Mouse (Mus musculus) c-Kit-positive CD71-positive TER-119-negative erythroid progenitor cells, embryonic 14.5 days (primary cell): ENCODE data around the gene Cox8a.

ENCODE experiments used
- DNase-seq: peaks from one replicate; pipeline ENCODE4 v3.0.0-alpha.2; 2013; ENCODE audit warnings: low read depth

Cox8a gene

GRCm38 (mm10) chr19:7217162-7217925, at the start of gene Cox8a:
TSS of gene Cox8a (minus strand) at chr19:7217616.
- peak; percentile 98 for DNase-seq

GRCm38 (mm10) chr19:7266421-7266831, 49.0 kb upstream of the Cox8a start:
- no peak for DNase-seq

DNA sequence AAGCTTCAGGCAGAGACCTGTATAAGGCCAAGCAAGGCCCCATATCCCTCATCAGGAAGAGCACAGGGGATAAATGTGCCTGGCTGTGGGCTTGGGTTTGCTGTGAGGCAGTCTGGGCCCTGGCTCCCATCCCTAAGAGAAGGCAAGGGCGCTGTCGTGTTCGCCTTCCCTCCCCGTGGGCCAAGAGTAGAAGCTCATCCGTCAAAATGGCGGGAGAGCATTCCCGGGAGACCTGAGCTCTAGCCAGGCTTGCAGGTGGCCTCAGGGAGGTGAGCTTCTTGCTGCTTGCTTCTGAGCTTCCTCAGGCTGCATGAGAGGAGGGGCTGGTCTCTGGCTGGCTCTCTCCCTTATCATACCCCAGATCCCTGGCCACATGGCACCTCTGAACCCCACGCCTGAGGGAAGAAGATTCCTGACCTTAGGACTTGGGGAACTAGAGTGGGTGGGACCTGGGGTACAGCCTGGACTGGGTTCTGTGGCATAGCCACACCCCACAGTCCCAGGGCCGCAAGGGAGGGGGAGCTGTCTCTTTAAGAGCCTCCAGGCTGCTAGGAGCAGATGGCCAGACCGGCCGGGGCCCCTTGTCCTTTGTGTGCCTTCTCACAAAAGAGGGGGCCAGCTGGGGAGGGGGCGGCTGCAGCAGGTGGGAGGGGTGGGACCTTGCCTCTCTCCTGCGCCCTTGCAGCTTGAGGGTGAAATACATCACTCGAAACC, 48.2 kb upstream of the Cox8a start:
- DNase-seq, result no peak

GRCm38 (mm10) chr19:7264766-7265331, 47.4 kb upstream of the Cox8a start:
- no peak for DNase-seq

- DNase-seq, result peak; percentile 76
Measured at GRCm38 (mm10) chr19:7264088-7264765, 46.8 kb upstream of the Cox8a start.

DNA sequence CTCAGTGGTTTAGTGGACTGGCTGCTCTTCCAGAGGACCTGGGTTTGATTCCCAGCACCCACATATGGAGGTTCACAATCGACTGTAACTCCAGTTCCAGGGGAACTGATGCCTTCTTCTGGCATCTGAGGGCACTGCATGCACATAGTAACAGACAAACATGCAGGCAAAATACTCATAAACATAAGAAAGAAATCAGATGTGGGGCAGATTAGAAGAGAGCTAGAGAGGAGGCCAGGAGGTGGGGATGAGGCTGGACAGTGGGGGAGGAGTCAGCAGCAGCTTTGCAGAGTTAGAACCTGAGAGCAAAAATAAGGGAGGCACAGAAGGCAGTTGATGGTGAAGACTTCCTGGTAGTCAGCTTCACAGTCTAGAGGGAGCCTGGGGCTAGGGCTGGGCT, 45.2 kb upstream of the Cox8a start:
- DNase-seq, result no peak

DNA sequence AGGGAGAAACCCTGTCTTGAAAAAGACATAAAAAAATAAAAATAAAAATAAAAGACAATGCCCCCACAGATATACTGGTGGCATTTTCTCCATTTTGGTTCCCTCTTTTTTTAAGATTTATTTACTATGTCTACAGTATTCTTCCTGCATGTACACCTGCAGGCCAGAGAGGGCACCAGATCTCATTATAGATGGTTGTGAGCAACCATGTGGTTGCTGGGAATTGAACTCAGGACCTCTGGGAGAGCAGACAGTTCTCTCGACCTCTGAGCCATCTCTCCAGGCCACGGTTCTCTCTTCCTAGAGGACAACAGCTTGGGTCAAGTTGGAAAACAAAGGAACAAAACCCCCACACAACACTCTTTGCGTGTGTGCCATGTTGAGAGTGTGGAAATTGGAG, 44.5 kb upstream of the Cox8a start:
- no peak for DNase-seq

- DNase-seq, result no peak
Measured at GRCm38 (mm10) chr19:7261476-7261875, 44.1 kb upstream of the Cox8a start.

DNA sequence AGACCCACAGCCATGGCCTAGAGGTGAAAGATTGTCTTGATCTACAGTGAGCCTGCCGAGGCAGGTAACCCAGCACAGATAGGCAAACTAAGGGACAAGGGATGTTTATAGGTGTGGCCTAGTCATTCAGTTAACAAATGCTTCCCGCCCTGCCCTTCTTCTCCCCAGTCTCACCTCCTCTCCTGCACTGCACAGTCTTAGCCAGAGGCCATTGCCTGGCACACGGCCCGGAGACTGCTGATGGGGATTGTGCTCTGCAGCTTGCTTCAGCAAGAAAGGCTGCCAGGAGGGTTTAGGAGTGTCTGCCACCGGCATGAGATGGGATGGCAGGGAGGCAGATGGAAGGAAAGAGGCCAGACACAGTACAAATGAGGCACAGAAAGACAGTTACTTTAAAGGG, 40.5 kb upstream of the Cox8a start:
- DNase-seq, result no peak

- DNase-seq, result no peak
Measured at GRCm38 (mm10) chr19:7246021-7246420, 28.6 kb upstream of the Cox8a start.

DNA sequence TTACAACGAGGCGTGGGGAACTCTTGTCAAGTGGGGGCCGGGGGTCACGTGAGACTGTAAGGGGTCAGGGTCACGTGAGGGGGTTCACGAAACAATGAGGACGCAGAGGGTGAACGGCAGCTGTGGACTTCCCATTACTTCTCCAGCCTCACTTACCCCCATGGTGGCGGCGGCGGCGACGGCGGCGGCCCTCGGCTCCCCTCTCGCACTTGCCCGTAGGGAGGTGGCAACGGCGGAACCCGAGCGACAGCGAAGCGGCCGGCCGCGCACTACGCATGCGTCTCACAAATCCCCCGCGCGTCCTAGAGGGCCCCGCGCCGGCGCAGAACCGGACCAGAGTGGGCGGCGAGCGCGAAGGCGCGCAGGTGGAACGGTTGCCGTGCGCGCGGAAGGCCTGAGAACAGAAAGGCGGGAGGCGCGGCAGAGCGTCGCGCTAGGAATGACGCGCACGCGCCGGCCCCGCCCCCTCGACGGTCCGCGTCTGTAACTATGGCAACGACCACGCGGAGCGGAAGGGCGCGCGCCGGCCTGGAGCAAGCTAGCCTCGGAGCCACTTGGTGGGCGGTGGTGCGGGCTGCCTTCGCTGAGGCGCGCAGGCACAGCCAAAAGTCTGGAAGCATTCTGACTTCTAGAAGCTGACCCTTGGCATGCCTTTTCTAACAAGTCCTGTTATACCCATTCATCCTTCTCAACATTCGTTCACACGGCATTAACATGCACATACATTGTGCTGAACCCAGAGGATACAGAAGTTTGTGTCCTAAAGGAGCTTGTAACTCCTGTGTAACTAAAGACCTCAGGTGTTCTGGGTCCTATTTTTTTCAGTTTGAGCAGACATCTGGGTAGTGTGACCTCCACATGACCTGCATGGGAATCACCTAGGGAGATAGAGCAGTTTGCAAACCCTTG, 23.6 kb upstream of the Cox8a start, which contains the start of gene Naa40:
TSS of gene Naa40 (minus strand) at position 402 of the 909 bp plus-strand sequence.
- peak; percentile 88 for DNase-seq

DNA sequence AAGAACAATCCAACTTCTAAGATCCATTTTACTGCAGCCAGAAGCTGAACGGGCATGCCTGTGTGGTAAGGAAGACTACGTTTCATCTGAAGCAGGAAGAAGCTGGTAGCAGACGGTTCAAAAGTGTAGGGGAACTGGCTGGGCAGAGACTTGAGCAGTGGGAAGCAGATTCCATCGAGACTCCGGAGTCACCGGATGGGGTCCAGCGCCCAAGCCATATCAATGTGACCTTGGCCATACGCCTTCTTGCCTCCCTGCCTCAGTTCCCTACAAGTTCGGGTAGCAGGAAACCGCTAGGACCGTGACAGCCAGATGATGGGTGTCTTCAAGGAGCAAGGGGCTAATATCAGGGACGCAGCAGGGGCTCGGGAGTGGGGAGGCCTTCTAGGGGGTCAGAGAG, 22.9 kb upstream of the Cox8a start:
- DNase-seq, result no peak

DNA sequence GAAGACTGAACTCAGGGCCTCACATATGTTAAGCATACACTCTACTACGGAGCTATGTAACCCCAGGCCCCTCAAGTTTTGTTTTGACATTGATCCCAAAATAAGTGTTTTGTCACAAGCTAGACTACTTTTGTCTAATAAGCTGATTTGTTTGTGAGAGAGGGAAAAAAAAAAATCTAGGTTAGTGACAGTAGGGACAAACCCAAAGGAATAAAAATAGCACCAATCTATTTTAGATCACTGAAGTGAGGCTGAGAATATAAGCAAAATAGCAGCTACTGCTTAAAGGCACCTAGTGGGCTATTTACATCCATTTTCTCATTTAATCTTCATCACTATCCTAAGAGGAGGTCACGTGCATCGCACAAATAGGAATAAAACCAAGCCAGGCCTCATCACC, 22.2 kb upstream of the Cox8a start:
- DNase-seq, result no peak

DNA sequence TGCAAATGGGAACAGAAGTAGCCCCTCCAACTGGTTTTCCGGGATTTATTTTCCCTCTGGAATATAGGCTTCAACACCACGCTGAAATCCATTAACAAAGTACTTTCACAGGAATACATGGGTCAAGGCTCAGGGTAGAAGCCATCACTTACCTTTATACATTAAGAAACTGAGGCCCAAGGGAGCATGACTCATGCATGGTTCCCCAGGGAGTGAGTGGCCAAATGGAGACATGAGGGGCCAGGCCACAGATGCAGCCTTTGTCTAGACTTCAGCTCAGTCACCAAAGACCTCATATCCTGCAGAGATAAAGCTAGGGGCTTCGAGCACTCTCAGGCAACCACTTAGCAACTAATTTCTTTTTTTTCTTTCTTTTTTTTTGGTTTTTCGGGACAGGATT, 19.3 kb upstream of the Cox8a start:
- DNase-seq, result no peak

DNA sequence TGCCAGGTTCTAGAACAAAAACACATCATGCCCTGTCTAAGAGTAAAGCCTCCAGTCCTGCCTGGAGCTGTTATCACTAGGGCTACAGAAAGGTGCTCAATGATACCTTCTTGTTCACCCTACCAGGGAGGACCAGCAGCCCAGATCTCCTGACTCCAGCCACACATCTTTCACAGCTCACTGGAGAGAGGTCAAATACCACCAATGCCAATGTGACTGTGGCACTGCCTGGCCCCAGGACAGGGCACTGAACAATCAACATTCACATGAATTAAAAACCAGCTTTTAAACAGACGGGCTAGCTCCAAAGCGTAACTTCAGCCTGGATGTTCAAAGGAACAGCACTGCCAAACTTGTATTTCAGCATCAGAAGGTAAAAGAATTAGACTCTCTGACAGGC, 18.6 kb upstream of the Cox8a start:
- DNase-seq, result no peak

DNA sequence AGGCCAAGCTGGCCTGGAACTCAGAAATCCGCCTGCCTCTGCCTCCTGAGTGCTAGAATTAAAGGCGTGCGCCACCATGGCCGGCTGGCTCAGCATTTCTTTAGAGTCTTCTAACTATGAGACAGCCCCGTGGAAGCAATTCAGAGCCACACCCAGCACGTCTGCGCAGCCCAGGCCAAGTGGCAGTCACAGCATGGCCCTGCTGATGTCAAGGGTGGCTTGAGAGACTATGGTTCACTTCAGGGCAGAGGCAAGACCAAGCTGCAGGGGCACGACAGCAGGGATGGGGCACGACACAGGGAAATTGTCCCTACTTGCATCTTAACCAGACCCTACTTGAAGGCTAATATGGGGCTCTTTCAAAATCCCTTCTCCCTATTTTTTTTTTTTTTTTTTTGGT, 18.0 kb upstream of the Cox8a start:
- no peak for DNase-seq

- DNase-seq, result peak; percentile 35
Measured at GRCm38 (mm10) chr19:7234537-7235221, 17.3 kb upstream of the Cox8a start.

DNA sequence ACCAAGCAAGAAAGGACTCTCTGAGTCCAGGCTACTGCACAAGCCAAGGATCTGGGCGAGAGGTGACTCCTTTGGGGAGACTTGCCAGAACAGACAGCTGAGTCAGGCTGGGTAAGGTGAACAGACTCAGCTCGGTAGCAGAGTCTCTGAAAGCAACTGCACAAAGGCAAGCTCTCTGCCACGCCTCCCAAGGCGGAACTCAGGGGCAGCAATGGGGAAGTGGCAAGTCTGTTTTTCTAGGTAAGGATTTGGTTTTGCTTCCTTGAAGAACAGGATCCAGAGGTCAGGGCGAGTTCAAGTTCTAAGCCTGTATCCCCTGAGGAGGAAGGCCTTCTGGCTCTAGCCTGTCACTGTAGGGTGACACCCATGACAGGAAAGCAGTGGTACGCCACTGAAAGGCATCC, 9.1 kb upstream of the Cox8a start:
- no peak for DNase-seq

- no peak for DNase-seq
Measured at GRCm38 (mm10) chr19:7225096-7225690, 7.8 kb upstream of the Cox8a start.

DNA sequence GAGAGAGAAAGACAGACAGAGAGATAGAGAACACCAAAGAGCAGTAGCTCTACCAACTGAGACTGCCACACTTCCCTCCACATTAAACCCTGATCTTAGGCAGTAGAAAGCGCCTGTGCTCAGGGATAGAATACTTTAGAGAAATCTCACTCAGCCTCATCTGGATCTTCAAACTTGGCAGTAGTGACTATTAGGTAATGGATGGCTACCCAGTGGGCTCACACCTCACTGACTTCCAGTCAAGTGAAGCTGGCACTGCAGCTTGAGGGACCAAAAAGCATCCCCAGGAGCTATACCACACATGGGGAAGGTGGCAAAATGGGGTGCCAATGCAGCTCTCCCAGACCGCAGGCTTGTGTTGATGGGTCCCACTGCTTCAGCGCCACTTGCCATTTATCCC, 6.8 kb upstream of the Cox8a start:
- no peak for DNase-seq

- DNase-seq, result no peak
Measured at GRCm38 (mm10) chr19:7223488-7223887, 6.1 kb upstream of the Cox8a start.
